Mouse (Mus musculus) cerebellum, adult 9-11 months (tissue): ENCODE results near the gene Gja8.

Experiments
- DNase-seq: peaks from one replicate; pipeline ENCODE4 v3.0.0; 2022

Gene Gja8

GRCm38 (mm10) chr3:96874808-96875571 is 50.8 kb downstream of the Gja8 start:
- DNase-seq = no peak

DNA sequence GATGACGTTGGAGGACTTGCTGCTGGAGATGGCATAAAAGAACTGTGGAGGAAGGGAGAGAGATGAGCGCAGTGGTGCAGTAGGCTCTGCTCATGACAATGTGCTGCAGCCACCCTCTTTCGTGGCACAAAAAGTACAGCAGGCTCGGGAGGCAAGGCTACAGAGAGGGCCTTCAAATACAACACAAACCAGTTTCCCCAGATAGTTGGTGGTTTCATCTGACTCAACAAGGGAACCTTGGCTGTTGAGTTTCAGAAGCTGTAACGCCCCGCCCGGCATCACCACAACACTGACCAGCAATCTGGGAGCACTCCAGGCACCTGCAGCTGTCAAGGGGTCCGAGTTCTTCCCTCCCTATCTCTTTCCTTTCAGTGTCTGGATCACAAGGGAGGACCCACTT is 53.3 kb downstream of the Gja8 start:
- DNase-seq = no peak

GRCm38 (mm10) chr3:96871070-96871469 is 54.8 kb downstream of the Gja8 start:
- DNase-seq = no peak

DNA sequence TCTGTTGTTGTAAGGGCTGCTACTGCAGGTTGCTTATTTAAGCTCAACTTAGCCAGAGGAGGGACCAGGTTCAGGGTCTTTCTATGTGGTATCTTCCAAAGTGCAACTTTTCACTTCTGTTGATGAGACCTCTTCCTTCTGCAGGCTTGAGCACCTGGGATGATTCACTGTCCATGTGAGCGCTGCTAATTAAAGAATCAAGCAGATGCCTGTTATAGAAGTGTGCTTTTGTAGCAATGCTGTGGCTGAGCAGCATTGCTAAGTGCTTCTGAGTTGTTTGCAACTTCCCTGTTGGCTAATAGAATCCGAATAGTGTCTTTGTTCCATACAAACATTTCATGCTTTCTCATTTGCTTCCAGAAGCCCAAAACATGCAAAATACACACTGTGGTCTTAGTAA is 55.5 kb downstream of the Gja8 start:
- DNase-seq = no peak

DNA sequence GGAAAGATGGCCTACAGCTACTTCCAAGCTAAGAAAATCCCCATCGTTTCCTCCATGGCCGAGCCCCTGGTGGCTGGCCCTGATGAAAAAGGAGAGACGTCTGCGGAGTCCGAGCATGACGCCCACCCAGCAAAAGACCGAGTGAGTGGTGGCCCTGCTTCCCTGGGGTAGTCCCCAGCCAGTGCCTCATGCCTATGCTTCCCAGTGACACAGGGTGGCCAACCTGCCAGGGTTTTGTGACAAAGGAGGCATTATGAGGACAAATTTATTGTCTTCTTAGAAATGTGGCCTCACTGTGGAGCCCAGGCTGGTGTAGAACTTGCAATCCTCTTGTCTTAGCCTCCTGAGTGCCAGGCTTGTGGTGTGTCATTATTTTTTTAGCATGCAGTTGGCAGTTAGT is 56.7 kb downstream of the Gja8 start:
- no peak for DNase-seq

DNA sequence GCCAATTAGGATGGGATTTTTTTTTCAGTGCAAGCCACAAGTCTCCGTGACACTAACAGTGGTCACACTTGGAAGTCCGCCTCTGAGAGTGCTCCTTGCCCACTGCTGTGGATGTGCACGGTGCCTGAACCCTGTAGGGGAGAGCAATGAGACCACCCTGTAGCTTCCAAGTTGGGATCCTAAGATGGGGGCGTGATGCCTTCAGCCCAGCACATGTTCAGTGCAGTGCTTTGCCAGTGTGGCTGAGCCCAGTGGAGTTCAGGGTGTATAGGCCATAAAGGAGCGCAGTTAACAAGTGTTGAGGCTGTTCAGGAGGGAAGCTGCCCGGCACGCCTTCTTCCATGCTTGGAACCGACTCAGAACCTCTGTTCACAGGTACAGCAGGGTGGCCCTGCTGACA is 57.3 kb downstream of the Gja8 start:
- DNase-seq = no peak

- no peak for DNase-seq
Observed at GRCm38 (mm10) chr3:96867863-96868262, 58.0 kb downstream of the Gja8 start.
